Mouse (Mus musculus) thymus, adult 2 months (tissue): ENCODE data around the gene 2010003K11Rik.

Experiments used
- CTCF ChIP-seq: fragments of 200-500 bp; IDR thresholded peaks from 2 replicates; pipeline ENCODE4 v1.5.1; 2012; ENCODE audit warnings: mild to moderate bottlenecking, control low read depth, low read length, moderate library complexity, borderline replicate concordance; ENCODE audit not compliant: control insufficient read depth, poor library complexity, insufficient read depth; ENCODE audit errors: extremely low read depth
- POLR2A ChIP-seq: fragments of 200-500 bp; IDR thresholded peaks from 2 replicates; pipeline ENCODE4 v1.6.1; 2012; ENCODE audit warnings: mild to moderate bottlenecking, low read length, control low read depth, moderate library complexity; ENCODE audit not compliant: control insufficient read depth, poor library complexity, insufficient read depth; ENCODE audit errors: extremely low read depth

DNA sequence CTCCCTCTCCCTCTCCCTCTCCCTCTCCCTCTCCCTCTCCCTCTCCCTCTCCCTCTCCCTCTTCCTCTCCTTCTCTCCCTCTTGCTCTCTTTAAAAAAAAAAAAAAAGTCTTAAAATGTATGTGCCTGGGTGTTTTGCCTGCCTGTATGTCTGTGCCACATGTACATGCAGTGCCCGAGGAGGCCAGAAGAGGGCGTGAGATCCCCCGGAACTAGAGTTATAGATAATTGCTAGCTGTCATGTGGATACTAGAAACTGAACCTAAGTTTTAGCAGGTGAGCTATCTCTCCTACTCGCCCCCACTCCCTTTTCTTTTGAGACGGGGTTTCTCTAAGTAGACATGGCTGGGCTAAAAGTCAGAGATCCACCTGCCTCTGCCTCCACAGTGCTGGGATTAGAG lies 30.0 kb downstream of the 2010003K11Rik start:
- TF ChIP-seq POLR2A, result no peak
- TF ChIP-seq CTCF, result no peak
